Mouse (Mus musculus) layer of hippocampus, adult 9-10 months (tissue): ENCODE measurements at regions not wholly inside any gene's neighbourhood (a gene's known extent, or its start where the extent isn't known, plus 50 kb on each side); places are given as distances from the start of the nearest gene placed in this dataset.

Experiments used
- DNase-seq: peaks from one replicate; pipeline ENCODE4 v3.0.0; 2022; ENCODE audit warnings: low spot score

GRCm38 (mm10) chr7:36352761-36353160 lies 345.2 kb upstream of the Tshz3 start:
- DNase-seq, result no peak

GRCm38 (mm10) chr7:36350616-36351015 lies 347.3 kb upstream of the Tshz3 start:
- DNase-seq, result no peak

- no peak for DNase-seq
Measured at GRCm38 (mm10) chr7:36348195-36348594, 349.7 kb upstream of the Tshz3 start.

GRCm38 (mm10) chr7:36334857-36335256 lies 363.1 kb upstream of the Tshz3 start:
- DNase-seq, result no peak

GRCm38 (mm10) chr7:36334091-36334490 lies 363.8 kb upstream of the Tshz3 start:
- no peak for DNase-seq

DNA sequence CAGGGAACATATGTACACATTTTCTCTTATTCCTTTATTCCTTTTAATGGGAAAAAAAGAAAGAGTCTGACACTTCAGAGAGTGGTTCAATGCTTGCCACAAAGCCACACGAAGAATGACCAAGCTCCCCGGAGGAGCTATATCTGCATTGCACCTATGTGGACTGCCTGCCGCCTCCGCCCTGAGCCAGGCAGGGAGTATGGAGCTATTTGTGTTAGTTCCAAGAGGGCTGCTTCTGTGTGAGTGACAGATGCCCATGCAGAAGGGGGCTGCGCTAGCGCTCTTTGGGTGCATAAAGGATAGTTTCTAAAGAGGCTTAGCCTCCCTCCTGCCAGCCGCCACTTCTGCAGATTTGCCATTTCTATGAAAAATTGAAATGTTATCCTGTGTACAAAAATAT lies 365.3 kb upstream of the Tshz3 start:
- DNase-seq, result no peak

DNA sequence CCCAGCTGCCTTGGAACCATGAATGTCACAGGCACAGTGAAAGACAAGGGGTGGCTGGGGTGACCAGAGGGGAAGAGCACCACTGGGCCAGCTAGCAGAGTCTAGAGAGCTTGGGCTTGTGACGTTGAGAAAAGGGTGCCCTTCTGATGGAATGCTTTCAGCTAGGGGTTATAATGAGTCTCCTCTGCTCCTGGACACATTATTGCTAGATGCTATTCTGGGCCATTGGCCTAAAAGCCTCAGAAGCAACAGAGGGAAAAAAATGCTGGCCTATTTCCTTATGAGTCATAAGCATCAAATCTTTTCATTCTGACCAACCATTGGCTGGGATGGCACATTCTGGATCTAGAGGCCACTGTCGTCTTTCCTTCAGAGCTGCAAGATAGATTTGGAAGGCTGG lies 369.8 kb upstream of the Tshz3 start:
- DNase-seq, result no peak

DNA sequence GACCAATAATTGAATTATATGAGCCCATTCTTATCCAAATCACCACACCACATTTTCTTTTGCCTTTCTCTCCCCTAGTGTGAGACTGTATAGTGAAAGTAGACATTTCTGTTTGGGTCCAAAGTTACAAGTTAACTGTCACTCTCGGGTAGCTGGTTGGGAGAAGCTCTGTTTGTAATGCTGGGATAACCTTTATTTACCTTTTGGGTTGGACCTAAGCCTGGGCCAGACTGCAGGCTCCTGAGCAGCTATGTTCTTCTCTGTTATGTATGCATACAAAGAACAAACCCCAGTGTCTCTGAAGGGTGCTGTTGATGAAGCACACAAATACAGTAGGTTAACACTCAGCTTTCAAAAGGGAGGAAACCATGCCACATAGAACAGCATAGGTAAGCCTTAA lies 373.9 kb upstream of the Tshz3 start:
- no peak for DNase-seq

DNA sequence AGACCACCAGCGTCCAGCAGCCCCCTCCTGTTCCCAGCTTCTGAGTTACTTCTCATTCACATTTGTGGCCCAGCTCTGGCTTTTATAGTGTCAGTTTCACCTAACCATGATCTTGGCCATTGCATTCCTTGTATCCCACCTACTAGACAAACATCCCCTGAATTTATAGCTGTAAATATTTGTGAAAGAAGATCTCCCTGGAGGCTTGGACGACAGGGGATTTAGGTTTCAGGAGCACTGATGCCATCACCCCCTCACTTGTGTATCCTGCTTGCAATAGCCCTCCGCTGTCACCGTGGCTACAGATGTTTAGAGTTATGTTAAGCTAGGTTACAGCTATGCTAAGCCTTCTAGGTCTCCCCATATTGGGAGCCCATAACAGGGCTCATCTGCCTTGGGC lies 375.7 kb upstream of the Tshz3 start:
- DNase-seq, result no peak

GRCm38 (mm10) chr7:36317466-36318212 lies 380.3 kb upstream of the Tshz3 start:
- DNase-seq, result no peak

- DNase-seq, result no peak
Measured at GRCm38 (mm10) chr7:36313751-36314150, 384.2 kb upstream of the Tshz3 start.

DNA sequence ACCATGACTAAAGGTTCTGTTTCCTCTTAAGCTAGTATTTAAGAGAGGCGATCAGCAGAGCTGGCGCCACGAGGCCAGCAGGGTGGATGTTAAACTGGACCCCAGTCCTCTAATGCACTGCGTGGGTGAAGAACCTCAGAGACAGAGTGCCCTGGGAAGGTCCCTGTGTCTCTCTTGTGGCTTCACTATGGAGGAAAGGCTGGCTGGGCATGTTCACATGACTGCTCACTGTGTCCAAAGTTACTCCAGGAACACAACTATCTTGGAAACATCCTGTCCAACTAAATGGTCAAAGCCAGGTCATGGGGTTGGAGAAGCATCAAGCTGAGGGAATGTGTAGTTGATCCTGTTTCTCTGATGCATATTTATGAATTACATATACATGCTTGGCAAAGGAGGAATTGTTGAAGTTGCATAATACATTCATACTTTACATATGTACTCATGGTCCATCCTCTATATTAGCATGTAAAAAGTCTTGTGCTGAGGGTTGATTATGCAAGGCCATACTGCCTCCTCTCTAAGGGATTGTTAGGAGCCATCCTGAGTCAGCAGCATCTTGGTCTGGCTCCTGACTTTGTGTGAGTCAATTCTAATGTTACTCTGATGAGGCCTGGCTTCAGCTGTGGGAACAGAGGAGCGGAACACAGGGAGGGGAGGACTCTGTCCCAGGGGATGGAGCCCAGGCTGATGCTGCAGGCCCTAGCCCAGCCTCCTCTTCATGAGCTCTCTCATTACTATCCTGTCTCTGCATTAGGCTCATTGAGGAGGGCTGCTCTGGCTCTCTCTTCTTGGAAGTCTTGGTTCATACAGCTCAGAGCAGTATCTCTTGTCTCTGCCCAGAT lies 387.9 kb upstream of the Tshz3 start:
- no peak for DNase-seq

DNA sequence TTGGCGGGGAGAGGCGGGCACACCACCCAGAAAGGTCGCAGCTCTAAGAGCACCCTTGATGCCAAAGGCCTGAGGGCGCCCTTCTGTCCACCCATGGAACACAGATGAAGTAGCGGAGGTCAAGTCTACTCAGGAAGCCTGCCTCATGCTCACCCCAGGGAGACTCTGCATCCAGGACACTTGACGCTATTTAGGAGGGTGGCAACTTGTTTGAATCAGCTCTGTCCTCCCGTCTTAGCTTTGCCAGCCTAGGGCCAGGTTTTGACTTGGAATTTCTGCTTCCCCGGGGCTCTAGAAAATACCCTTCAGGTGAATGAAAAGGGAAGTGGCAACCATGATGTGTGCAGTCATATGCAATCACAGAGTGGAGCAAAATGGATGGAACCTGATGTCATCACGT lies 389.2 kb upstream of the Tshz3 start:
- DNase-seq, result no peak

DNA sequence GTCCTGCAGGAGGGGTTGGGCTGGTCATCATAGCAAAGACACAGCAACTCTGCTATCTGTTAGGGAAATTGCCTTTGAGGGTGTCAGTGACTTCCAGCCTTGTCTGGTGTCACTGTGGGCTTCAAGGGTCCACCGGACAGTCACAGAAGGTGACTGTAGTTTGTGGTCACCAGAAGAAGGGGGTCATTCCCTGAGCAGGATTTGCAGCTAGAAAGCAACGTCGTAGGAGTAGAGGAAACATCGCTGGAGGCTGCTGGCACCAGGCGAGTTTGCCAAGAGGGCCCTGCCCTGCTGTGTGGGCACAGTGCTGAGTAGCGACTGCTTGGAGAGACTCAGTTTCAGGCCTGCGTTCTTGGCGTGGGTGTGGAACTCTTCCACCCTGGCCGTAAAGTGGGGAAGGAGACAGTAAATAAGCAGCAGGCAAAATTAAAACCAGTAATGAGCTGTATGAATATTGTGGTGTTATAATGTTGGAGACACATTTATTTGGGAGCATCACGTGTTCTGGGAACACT lies 389.8 kb upstream of the Tshz3 start:
- DNase-seq, result no peak

DNA sequence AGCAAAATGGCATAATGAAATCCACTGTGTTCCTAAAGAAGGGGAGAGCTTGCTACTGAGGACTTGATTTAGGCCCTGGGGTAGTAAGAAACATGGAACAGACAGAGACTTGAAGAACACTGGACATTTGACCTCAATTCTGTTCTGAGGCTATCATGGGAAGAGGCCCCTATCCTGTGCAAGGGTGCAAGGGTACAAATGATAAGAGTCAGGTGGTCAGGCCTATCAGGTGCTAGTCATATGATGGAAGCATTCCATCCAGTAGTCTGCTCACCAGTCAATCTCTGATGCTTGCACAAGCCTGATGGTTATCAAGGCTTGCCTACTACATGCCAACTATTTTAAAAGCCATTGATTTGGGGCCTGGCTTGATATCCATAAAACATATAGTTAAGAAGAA lies 420.6 kb upstream of the Tshz3 start:
- no peak for DNase-seq

DNA sequence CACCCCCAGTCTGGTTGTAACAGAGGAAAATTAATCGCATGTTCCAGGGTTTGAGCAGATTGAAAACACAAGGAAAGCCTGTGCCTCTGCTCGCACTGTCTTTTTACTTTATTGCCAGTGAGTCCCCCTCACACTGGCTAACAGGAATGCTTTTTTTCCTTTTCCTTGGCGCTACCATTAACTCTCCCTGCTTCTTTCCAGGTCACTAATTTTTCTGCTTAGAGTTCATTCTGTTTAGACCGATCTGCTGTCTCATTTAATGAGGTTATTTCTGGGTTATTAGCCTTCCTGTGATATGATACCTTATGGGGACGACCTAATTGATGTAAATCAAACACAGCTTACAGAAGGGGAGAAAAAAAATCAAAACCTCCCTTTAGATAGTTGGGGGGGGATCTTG lies 429.0 kb upstream of the Tshz3 start:
- no peak for DNase-seq

- DNase-seq, result no peak
Measured at GRCm38 (mm10) chr7:36265163-36265823, 432.6 kb upstream of the Tshz3 start.

- DNase-seq, result no peak
Measured at GRCm38 (mm10) chr7:36262124-36262710, 435.7 kb upstream of the Tshz3 start.

DNA sequence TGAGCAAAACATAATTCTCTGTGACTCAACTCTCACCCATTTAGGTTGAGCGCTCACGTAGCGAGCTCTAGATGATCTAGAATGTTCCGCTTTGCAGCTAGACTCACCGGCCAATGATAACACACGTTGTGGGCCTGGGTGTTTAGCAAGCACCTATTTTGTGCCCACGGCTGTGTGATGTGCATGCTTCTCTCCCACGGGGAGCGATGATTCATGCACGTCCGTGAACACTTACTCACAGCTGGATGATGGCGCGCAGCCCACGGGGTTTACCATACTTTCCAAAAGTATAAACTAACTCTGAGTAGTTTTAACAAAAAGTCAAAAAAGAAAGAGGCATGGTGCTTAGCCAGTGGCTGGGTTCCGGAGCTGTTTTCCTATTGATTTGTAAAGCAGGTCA lies 440.8 kb upstream of the Tshz3 start:
- no peak for DNase-seq

DNA sequence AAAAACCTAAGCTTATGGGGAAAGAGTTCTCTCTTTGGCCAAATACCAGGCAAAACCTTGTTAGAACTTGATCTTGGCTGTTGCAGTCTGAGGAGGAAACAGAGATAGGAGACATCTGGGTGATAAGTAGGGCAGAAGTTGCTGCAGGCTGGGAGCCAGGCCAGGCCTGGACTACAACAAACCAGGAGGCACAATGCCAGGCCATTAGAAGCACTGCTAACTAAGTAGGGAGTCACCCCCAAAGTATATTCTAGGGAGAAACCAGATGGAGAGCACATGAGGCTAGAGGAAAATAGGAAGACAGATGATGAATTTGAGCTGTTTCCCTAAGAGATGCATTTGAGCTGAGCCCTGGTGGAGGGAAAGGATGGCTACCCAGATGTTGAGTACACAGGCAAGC lies 444.6 kb upstream of the Zfp507 start:
- no peak for DNase-seq

DNA sequence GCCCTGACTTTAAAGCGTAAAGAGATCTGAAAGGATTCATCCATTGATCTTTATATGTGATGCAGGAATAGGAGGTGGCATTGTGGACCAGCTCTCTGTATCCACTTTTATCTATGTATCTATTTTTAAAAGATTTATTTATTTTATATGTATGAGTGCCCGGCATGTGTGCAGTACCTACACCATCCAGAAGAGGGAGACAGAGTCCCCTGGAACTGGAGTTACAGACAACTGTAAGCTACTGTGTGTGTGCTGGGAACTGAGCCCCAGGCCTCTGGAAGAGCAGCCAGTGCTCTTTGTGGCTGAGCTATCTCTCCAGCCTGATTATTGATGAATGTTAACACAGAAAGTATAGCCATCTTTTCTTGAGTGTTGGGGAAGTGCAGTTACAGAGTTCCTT lies 433.9 kb upstream of the Zfp507 start:
- DNase-seq, result no peak

DNA sequence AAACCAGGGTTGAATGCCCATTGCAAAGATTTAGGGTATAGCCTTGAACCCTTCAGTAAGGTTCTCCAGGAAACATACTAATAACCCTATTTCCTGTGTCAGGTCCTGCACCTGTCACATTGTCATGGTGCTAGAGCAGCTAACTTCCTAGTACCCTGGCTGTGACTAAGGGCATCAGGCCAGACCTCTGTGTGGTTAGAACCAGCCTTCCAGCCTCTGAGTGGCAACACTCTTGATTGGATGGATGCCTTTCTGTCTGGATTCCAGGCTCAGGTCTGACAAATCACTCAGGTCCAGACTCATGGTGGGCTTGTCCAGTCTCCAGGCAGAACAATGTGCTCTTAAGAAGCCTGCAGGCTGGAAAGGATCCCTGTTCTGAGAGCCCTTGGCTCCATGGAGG lies 426.2 kb upstream of the Zfp507 start:
- DNase-seq, result no peak
